Mouse (Mus musculus): ENCODE data around the gene Phldb1. TPM values are rescaled to one million over a fixed set of nuclear protein-coding genes. Genes with fewer than 3 reads are reported as not detected.
A peak's percentile ranks its signal among the peaks of the same experiment; 100 is the strongest.

Gene Phldb1
- polyA plus RNA-seq, 1 experiment from 2014 or later: 21.4 TPM

DNA sequence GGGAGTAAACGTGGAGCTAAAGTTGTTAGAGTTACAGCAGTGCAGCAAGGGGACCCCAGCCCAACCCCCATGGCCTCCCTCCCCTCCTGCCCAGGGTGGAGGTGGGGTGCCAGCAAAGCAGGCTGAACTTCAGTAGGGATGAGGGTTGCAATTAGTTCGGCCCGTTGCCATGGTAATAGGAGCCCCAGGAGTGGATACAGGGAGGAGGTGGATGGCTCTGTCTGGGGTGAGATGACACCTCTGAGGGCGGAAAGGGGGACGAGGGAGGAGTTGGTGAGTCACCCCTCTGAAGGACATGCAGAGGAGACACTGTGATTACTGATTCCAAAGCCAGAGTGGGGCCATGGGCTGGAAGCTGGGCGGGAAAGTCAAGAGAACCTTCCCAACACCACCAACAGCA, 26.1 kb downstream of the Phldb1 start:
- H3K27ac ChIP-seq (ENCODE audit: low read depth): no peak overlapping the region
- peaks cover 52% of the 10 kb centered on the region for H3K36me3 ChIP-seq (ENCODE audit: control insufficient read depth, insufficient read depth, low read length)
- 35% methylated on average over 6 of the region's 6 CpGs for WGBS
- DNase-seq (ENCODE audit: low spot score) (no peak), ATAC-seq (replicated peaks; ENCODE audit: low FRiP score, low TSS enrichment, low read depth) (peak; percentile 11; the same call in 1 of the 2 replicates)
- peak overlapping the region; percentile 67 for H3K4me2 ChIP-seq (ENCODE audit: low read length)
- no peaks in the 10 kb centered on the region for H3K9me3 ChIP-seq (ENCODE audit: control insufficient read depth, low read length)
- peak overlapping the region; percentile 36 for H3K4me3 ChIP-seq (ENCODE audit: low read depth, low read length)
- H3K27me3 ChIP-seq (replicated peaks; ENCODE audit: control insufficient read depth, insufficient read depth, low read length): no peaks in the 10 kb centered on the region
- H3K9ac ChIP-seq (ENCODE audit: low read length): peak overlapping the region; percentile 29
- H3K4me1 ChIP-seq (replicated peaks; ENCODE audit: control insufficient read depth, insufficient read depth, low read length): peaks cover 10% of the 10 kb centered on the region; the same call in 1 of the 2 replicates

DNA sequence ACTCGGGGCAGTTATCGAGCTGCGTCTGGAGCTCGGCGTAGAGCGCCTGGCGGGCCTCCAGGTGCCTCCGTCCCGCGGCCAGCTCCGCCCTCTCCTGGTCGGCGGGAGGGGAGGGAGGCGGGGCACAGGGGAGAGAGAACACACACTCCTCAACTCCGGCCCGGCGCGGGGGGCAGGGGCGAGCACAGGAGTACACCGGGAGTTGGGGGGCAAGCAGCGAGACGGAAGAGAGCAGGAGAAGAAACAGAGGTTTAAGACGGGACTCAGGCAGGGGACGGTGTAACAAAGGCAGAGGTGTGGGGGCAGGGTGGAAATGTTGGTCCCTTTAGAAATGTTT, 26.6 kb downstream of the Phldb1 start:
- peaks cover 10% of the 10 kb centered on the region; the same call in 1 of the 2 replicates for H3K4me1 ChIP-seq (replicated peaks; ENCODE audit: control insufficient read depth, insufficient read depth, low read length)
- peak overlapping the region; percentile 36 for H3K4me3 ChIP-seq (ENCODE audit: low read depth, low read length)
- ATAC-seq (replicated peaks; ENCODE audit: low FRiP score, low TSS enrichment, low read depth): peak; percentile 82
- DNase-seq (ENCODE audit: low spot score): peak; percentile 85
- peak overlapping the region; percentile 67 for H3K4me2 ChIP-seq (ENCODE audit: low read length)
- H3K27ac ChIP-seq (ENCODE audit: low read depth): no peak overlapping the region; the same call in 1 of the 2 replicates
- 5% methylated on average over 24 of the region's 24 CpGs for WGBS
- no peaks in the 10 kb centered on the region for H3K27me3 ChIP-seq (replicated peaks; ENCODE audit: control insufficient read depth, insufficient read depth, low read length)
- H3K9me3 ChIP-seq (ENCODE audit: control insufficient read depth, low read length): no peaks in the 10 kb centered on the region
- H3K36me3 ChIP-seq (ENCODE audit: control insufficient read depth, insufficient read depth, low read length): peaks cover 52% of the 10 kb centered on the region
- peak overlapping the region; percentile 29 for H3K9ac ChIP-seq (ENCODE audit: low read length)

DNA sequence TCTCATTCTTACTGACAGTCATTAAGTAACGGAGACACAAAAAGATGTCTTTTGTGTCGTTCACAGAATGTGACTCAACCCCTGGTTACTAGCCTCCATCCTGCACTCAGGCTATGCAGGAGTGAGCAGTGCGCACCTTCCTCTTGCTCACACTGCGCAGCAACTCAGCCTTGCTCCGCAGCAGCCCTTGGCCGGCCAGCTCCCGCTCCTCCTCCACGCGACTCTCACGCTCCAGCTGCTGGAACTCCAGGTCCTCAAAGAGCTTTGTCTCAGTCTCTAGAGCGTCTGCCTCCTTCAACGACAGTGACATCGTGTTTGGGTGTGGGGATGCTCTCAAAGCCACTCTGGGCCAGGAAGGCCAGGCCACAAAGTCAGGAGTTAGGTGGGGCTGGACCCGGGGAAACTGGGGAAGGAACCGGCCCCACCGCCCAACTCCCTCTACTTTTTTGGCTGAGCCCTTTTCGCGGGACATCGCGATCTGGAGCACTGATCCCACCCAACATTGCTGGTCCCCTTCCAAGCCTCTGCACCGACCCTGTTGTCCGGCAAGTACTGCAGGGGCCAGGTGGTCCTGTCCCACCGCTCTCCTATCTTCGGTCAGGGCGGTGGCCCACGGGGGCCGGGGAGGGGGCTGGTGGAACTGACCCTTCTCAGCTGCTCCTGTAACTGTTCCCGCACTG, 27.1 kb downstream of the Phldb1 start:
- peak overlapping the region; percentile 67 for H3K4me2 ChIP-seq (ENCODE audit: low read length)
- H3K36me3 ChIP-seq (ENCODE audit: control insufficient read depth, insufficient read depth, low read length): peaks cover 52% of the 10 kb centered on the region
- H3K27me3 ChIP-seq (replicated peaks; ENCODE audit: control insufficient read depth, insufficient read depth, low read length): no peaks in the 10 kb centered on the region
- DNase-seq (ENCODE audit: low spot score): no peak
- WGBS: 21% methylated on average over 28 of the region's 28 CpGs
- peak; percentile 7; the same call in 1 of the 2 replicates for ATAC-seq (replicated peaks; ENCODE audit: low FRiP score, low TSS enrichment, low read depth)
- peak overlapping the region; percentile 29 for H3K9ac ChIP-seq (ENCODE audit: low read length)
- peak overlapping the region; percentile 5; the same call in 1 of the 2 replicates for H3K27ac ChIP-seq (ENCODE audit: low read depth)
- no peaks in the 10 kb centered on the region for H3K9me3 ChIP-seq (ENCODE audit: control insufficient read depth, low read length)
- peaks cover 10% of the 10 kb centered on the region; the same call in 1 of the 2 replicates for H3K4me1 ChIP-seq (replicated peaks; ENCODE audit: control insufficient read depth, insufficient read depth, low read length)
- H3K4me3 ChIP-seq (ENCODE audit: low read depth, low read length): peak overlapping the region; percentile 36

DNA sequence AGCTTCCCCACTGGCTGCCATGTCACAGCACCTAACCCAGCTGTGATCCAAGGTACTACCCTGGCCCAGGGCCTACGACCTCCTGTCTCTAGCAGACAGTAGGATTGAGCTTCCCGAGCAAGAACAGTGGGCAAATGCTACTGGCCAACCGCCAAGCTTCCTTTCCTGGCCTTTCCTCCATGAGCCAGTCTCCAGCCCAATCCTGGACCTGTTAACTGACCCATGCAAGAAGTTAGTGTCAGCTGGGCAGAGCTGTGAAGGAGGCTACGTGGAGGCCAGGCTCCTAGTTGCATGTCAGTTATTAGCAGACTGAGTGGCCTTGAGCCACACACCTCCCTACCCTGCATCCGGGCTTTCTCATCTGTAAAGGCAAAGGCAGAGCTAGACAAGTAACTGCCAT, 35.3 kb downstream of the Phldb1 start:
- no peak overlapping the region for H3K4me2 ChIP-seq (ENCODE audit: low read length)
- H3K4me1 ChIP-seq (replicated peaks; ENCODE audit: control insufficient read depth, insufficient read depth, low read length): no peaks in the 10 kb centered on the region
- no peak for DNase-seq (ENCODE audit: low spot score)
- no peak for ATAC-seq (replicated peaks; ENCODE audit: low FRiP score, low TSS enrichment, low read depth)
- H3K27me3 ChIP-seq (replicated peaks; ENCODE audit: control insufficient read depth, insufficient read depth, low read length): no peaks in the 10 kb centered on the region
- WGBS: 90% methylated on average over 5 of the region's 5 CpGs
- H3K4me3 ChIP-seq (ENCODE audit: low read depth, low read length): no peak overlapping the region
- H3K36me3 ChIP-seq (ENCODE audit: control insufficient read depth, insufficient read depth, low read length): peaks cover 75% of the 10 kb centered on the region
- H3K9ac ChIP-seq (ENCODE audit: low read length): no peak overlapping the region
- no peaks in the 10 kb centered on the region for H3K9me3 ChIP-seq (ENCODE audit: control insufficient read depth, low read length)
- no peak overlapping the region for H3K27ac ChIP-seq (ENCODE audit: low read depth)

DNA sequence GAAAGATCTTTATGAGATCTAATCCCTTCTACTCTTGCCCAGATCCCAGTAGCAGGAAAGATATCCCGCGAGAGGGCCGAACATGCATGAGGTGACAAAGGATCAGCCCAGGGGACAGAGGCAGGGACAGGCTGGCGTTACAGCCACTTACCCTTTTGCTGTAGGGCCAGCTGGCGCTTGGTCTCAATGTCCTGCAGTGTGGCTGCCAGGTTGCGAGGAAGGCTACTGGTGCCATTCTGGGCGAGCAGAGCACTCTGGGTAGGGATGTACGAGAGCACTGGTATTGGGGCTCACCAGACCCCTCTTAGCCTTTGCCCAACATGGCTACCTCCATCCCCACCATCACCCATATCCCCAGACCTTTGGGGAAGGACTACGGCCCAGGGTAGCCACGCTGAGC, 35.8 kb downstream of the Phldb1 start:
- no peak for DNase-seq (ENCODE audit: low spot score)
- peaks cover 75% of the 10 kb centered on the region for H3K36me3 ChIP-seq (ENCODE audit: control insufficient read depth, insufficient read depth, low read length)
- H3K27me3 ChIP-seq (replicated peaks; ENCODE audit: control insufficient read depth, insufficient read depth, low read length): no peaks in the 10 kb centered on the region
- no peak overlapping the region for H3K4me3 ChIP-seq (ENCODE audit: low read depth, low read length)
- no peak overlapping the region for H3K27ac ChIP-seq (ENCODE audit: low read depth)
- no peaks in the 10 kb centered on the region for H3K9me3 ChIP-seq (ENCODE audit: control insufficient read depth, low read length)
- no peaks in the 10 kb centered on the region for H3K4me1 ChIP-seq (replicated peaks; ENCODE audit: control insufficient read depth, insufficient read depth, low read length)
- no peak overlapping the region for H3K4me2 ChIP-seq (ENCODE audit: low read length)
- WGBS: 94% methylated on average over 10 of the region's 10 CpGs
- no peak for ATAC-seq (replicated peaks; ENCODE audit: low FRiP score, low TSS enrichment, low read depth)
- no peak overlapping the region for H3K9ac ChIP-seq (ENCODE audit: low read length)

DNA sequence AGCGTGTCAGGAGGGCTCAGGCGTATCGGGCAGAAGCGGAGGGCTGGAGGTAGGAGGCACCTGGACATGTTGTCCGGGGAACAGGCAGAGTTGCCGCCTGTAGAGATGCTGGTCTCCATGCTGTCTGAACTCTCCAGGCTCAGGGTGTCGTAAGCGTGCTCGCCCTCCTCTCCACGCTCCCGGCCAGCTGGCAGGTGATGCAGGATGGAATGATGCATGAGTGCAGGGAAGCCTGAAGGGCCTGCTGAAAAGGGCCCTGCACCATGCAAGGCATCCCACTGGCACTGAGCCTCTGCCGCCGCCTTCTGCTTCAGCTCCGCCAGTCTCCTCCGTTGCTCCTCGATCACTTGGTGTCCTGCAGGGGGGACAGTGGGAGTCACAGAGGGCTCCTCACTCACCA, 37.1 kb downstream of the Phldb1 start:
- Histone ChIP-seq H3K9me3 (ENCODE audit: control insufficient read depth, low read length) (no peaks in the 10 kb centered on the region), H3K4me3 (ENCODE audit: low read depth, low read length) (no peak overlapping the region), H3K27ac (ENCODE audit: low read depth) (no peak overlapping the region), H3K27me3 (replicated peaks; ENCODE audit: control insufficient read depth, insufficient read depth, low read length) (no peaks in the 10 kb centered on the region), H3K4me1 (replicated peaks; ENCODE audit: control insufficient read depth, insufficient read depth, low read length) (no peaks in the 10 kb centered on the region), H3K4me2 (ENCODE audit: low read length) (no peak overlapping the region), H3K9ac (ENCODE audit: low read length) (no peak overlapping the region), H3K36me3 (ENCODE audit: control insufficient read depth, insufficient read depth, low read length) (peaks cover 79% of the 10 kb centered on the region)
- DNase-seq (ENCODE audit: low spot score): no peak
- no peak for ATAC-seq (replicated peaks; ENCODE audit: low FRiP score, low TSS enrichment, low read depth)
- 89% methylated on average over 16 of the region's 16 CpGs for WGBS

DNA sequence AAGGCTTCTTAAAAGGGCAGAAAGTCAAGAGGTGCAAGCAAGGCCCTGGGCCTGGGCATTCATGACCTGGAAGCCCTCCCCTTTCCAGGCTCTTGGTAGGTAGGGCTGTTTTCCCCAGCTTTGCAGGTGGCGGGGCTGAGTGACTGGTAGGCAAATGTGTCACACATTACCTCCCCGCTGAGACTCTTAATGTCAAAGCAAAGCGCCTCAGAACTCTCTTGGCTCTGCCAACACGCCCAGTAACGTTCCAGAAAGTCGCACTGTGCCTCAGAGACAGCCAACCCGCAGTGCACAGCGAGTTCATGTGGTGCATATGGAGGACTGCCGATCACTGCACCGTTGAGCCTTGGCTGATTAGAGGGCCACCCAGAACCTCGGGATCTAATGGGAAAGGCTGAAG, 41.9 kb downstream of the Phldb1 start:
- DNase-seq (ENCODE audit: low spot score): no peak
- Histone ChIP-seq H3K4me2 (ENCODE audit: low read length) (no peak overlapping the region), H3K27ac (ENCODE audit: low read depth) (no peak overlapping the region), H3K4me1 (replicated peaks; ENCODE audit: control insufficient read depth, insufficient read depth, low read length) (no peaks in the 10 kb centered on the region), H3K4me3 (ENCODE audit: low read depth, low read length) (no peak overlapping the region), H3K27me3 (replicated peaks; ENCODE audit: control insufficient read depth, insufficient read depth, low read length) (no peaks in the 10 kb centered on the region), H3K9ac (ENCODE audit: low read length) (no peak overlapping the region), H3K9me3 (ENCODE audit: control insufficient read depth, low read length) (no peaks in the 10 kb centered on the region), H3K36me3 (ENCODE audit: control insufficient read depth, insufficient read depth, low read length) (peaks cover 64% of the 10 kb centered on the region)
- WGBS: 92% methylated on average over 11 of the region's 11 CpGs
- ATAC-seq (replicated peaks; ENCODE audit: low FRiP score, low TSS enrichment, low read depth): no peak

DNA sequence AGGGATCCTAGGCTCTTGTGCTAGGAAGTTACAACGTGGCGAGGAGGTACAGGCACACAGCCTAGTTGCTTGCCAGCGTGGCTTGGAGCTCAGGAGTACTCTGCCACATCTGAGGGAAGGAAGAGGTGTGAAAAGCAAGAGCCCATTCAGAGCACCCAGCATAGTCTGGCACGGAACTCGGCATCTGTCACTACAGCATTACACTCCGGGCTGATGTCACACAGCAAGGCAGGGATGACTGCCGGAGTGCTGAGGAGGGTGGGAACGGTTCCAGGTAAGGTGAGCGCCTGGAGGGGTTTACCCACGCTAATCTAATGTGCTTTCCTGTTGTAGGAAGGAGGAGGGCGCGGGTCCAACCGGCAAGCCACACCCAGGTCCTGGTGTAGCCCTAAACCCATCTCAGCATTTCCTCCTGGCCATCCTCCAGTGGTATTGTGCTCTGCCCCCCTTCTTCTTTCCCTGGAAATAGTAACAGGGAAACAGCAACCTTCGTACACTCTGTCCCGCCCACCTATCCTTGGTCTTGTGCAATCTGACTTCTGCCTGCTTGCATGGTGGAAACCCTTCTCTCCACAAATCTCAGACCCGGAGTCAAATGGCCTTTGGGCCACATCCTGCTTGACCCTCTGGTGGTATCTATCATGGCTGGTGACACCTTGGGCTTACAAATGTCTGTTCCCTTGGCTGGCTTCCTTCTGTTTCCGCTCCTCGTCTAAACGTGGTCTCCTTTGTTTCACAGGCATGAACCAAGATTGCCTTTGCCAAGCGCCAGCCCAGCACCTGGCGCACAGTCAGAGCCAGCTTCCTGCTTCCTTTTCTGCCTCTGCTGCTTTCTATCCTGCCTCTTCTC, 43.1 kb downstream of the Phldb1 start:
- no peaks in the 10 kb centered on the region for H3K27me3 ChIP-seq (replicated peaks; ENCODE audit: control insufficient read depth, insufficient read depth, low read length)
- ATAC-seq (replicated peaks; ENCODE audit: low FRiP score, low TSS enrichment, low read depth): no peak
- H3K9me3 ChIP-seq (ENCODE audit: control insufficient read depth, low read length): no peaks in the 10 kb centered on the region
- H3K4me2 ChIP-seq (ENCODE audit: low read length): no peak overlapping the region
- DNase-seq (ENCODE audit: low spot score): no peak
- H3K4me3 ChIP-seq (ENCODE audit: low read depth, low read length): no peak overlapping the region
- H3K4me1 ChIP-seq (replicated peaks; ENCODE audit: control insufficient read depth, insufficient read depth, low read length): no peaks in the 10 kb centered on the region
- no peak overlapping the region for H3K27ac ChIP-seq (ENCODE audit: low read depth)
- H3K9ac ChIP-seq (ENCODE audit: low read length): no peak overlapping the region
- 72% methylated on average over 21 of the region's 21 CpGs for WGBS
- H3K36me3 ChIP-seq (ENCODE audit: control insufficient read depth, insufficient read depth, low read length): peaks cover 66% of the 10 kb centered on the region

Measured in intestine, embryonic 14.5 days (tissue).